Mouse (Mus musculus): ENCODE measurements around the gene Atf5. TPM values are rescaled to one million over a fixed set of nuclear protein-coding genes. Genes with fewer than 3 reads are reported as not detected.

Atf5 gene
- total RNA-seq (2015) (4.0 and 4.8 TPM in 2 replicates), total RNA-seq (2017) (1.5 and 1.9 TPM in 2 replicates)

- ATAC-seq (replicated peaks; ENCODE audit: poor library complexity): peak; percentile 13; the same call in 1 of the 2 replicates
These were observed at the start of gene Atf5 for GRCm38 (mm10) chr7:44816470-44817021. Gene Atf5 (minus strand): TSS chr7:44816658.

- 0 out of 2 replicates have a peak, but pooled peaks have one; percentile 3 for ATAC-seq (replicated peaks; ENCODE audit: poor library complexity)
These were observed 48.4 kb upstream of the Atf5 start for GRCm38 (mm10) chr7:44864595-44865542.

GRCm38 (mm10) chr7:44863982-44864494 lies 47.6 kb upstream of the Atf5 start:
- ATAC-seq (replicated peaks; ENCODE audit: poor library complexity): no peak

GRCm38 (mm10) chr7:44863210-44863609 lies 46.8 kb upstream of the Atf5 start:
- no peak for ATAC-seq (replicated peaks; ENCODE audit: poor library complexity)

GRCm38 (mm10) chr7:44862434-44862833 lies 46.0 kb upstream of the Atf5 start:
- no peak for ATAC-seq (replicated peaks; ENCODE audit: poor library complexity)

GRCm38 (mm10) chr7:44861429-44861816 lies 45.0 kb upstream of the Atf5 start:
- ATAC-seq (replicated peaks; ENCODE audit: poor library complexity): no peak

GRCm38 (mm10) chr7:44860576-44861428 lies 44.3 kb upstream of the Atf5 start:
- ATAC-seq (replicated peaks; ENCODE audit: poor library complexity): peak; percentile 50

GRCm38 (mm10) chr7:44859896-44860295 lies 43.4 kb upstream of the Atf5 start:
- ATAC-seq (replicated peaks; ENCODE audit: poor library complexity): no peak

- peak; percentile 43 for ATAC-seq (replicated peaks; ENCODE audit: poor library complexity)
These were observed 41.4 kb upstream of the Atf5 start for GRCm38 (mm10) chr7:44857905-44858304.

- peak; percentile 61 for ATAC-seq (replicated peaks; ENCODE audit: poor library complexity)
These were observed 40.6 kb upstream of the Atf5 start, which contains the start of gene Pnkp for GRCm38 (mm10) chr7:44857042-44857552. Gene Pnkp (plus strand): TSS chr7:44857139.

GRCm38 (mm10) chr7:44856265-44856916 lies 39.9 kb upstream of the Atf5 start:
- peak; percentile 6; the same call in 1 of the 2 replicates for ATAC-seq (replicated peaks; ENCODE audit: poor library complexity)

- no peak for ATAC-seq (replicated peaks; ENCODE audit: poor library complexity)
These were observed 38.6 kb upstream of the Atf5 start for GRCm38 (mm10) chr7:44855036-44855435.

- peak; percentile 25; the same call in 1 of the 2 replicates for ATAC-seq (replicated peaks; ENCODE audit: poor library complexity)
These were observed 38.0 kb upstream of the Atf5 start for GRCm38 (mm10) chr7:44854356-44855031.

GRCm38 (mm10) chr7:44853596-44854355 lies 37.3 kb upstream of the Atf5 start:
- no peak for ATAC-seq (replicated peaks; ENCODE audit: poor library complexity)

- ATAC-seq (replicated peaks; ENCODE audit: poor library complexity): no peak
These were observed 36.6 kb upstream of the Atf5 start for GRCm38 (mm10) chr7:44853065-44853464.

- no peak for ATAC-seq (replicated peaks; ENCODE audit: poor library complexity)
These were observed 36.0 kb upstream of the Atf5 start for GRCm38 (mm10) chr7:44852259-44853027.

GRCm38 (mm10) chr7:44851625-44852234 lies 35.3 kb upstream of the Atf5 start:
- no peak for ATAC-seq (replicated peaks; ENCODE audit: poor library complexity)

All from megakaryocyte progenitor cell, adult 5-6 weeks (primary cell).